Mouse (Mus musculus): ENCODE measurements at regions not wholly inside any gene's neighbourhood (a gene's known extent, or its start where the extent isn't known, plus 50 kb on each side); places are given as distances from the start of the nearest gene placed in this dataset.

DNA sequence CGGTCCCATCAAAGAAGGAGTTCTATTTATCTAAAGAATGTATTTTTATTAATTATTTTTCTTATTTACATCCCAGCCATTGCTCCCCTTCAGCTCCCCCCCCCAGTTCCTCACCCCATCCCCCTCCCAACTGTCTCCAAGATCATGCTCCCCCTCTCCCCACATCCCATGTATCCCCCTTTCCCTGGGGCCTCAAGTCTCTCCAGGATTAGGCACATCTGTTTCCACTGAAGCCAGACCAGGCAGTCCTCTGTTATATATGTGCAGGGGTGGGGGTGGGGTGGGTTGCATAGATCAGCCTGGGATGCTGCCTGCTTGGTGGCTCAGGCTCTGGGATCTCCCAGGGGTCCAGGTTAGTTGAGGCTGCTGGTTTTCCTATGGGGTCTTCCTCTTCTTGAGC lies 316.8 kb upstream of the Pappa start:
- TF ChIP-seq POLR2A (IDR thresholded peaks at IDR 0.05; ENCODE audit: low read depth, low read length) (no peak), RAD21 (IDR thresholded peaks at IDR 0.05; ENCODE audit: low read depth, low read length) (no peak), E2F4 (IDR thresholded peaks at IDR 0.05; ENCODE audit: insufficient replicate concordance, low read depth, low read length) (no peak), BHLHE40 (IDR thresholded peaks at IDR 0.05; ENCODE audit: low read depth, low read length) (no peak), TBP (conservative IDR thresholded peaks at IDR 0.05; ENCODE audit: low read depth, low read length) (no peak), MAFK (IDR thresholded peaks at IDR 0.05; ENCODE audit: insufficient replicate concordance, low read length) (no peak), CTCF (conservative IDR thresholded peaks at IDR 0.05 in 1 of 2, IDR thresholded peaks at IDR 0.05 in 1 of 2; ENCODE audit: low read depth in 2 of 2, low read length in 2 of 2) (no peak), ZC3H11A (IDR thresholded peaks at IDR 0.05; ENCODE audit: low read depth, low read length) (no peak), KAT2A (IDR thresholded peaks at IDR 0.05; ENCODE audit: insufficient replicate concordance, low read length) (no peak)
